31 mouse cellular contexts compared by ENCODE assay signal in genomic region chr1:53187536-53187935, GRCm38 (mm10). TPM values are rescaled to one million over a fixed set of nuclear protein-coding genes. Genes with fewer than 3 reads are reported as not detected.
"Had no signal": no experiment of that assay in that cellular context is flagged by ENCODE, and none has a peak within 500 bp of the region (broad histone marks: within the 10 kb centered on the region; RNA-seq: fewer than 3 reads in every experiment).

Gene 1700019A02Rik, minus strand, starts transcription at chr1:53187636.

- DNase-seq: kidney, adult 11 months; kidney, adult 8-10 months; kidney, postnatal 10 days; kidney, postnatal 36 days; layer of hippocampus, postnatal 36 days; left cerebral cortex, postnatal 4 days; liver, postnatal 0 days; lung, embryonic 14.5 days; retina, postnatal 1 day; thymus, adult 18-20 months; thymus, postnatal 36 days had no signal

- ATAC-seq: liver, postnatal 0 days; lung, postnatal 0 days; midbrain, embryonic 15.5 days had no signal

- H3K4me1 ChIP-seq: kidney, embryonic 15.5 days; limb, embryonic 12.5 days; limb, embryonic 15.5 days; midbrain, embryonic 15.5 days; neural tube, embryonic 13.5 days had no signal

- H3K27me3 ChIP-seq: kidney, embryonic 15.5 days; limb, embryonic 12.5 days; limb, embryonic 15.5 days; midbrain, embryonic 15.5 days; neural tube, embryonic 13.5 days had no signal

- H3K4me3 ChIP-seq: kidney, embryonic 15.5 days; limb, embryonic 12.5 days; limb, embryonic 15.5 days; midbrain, embryonic 15.5 days; myocyte; neural tube, embryonic 13.5 days had no signal

- H3K9me3 ChIP-seq: kidney, embryonic 15.5 days; limb, embryonic 12.5 days; limb, embryonic 15.5 days; midbrain, embryonic 15.5 days; neural tube, embryonic 13.5 days had no signal

- H3K9ac ChIP-seq: kidney, embryonic 15.5 days; limb, embryonic 12.5 days; limb, embryonic 15.5 days; liver, embryonic 14.5 days; liver, postnatal 0 days; lung, embryonic 14.5 days; midbrain, embryonic 15.5 days; neural tube, embryonic 13.5 days had no signal

- H3K27ac ChIP-seq: kidney, embryonic 15.5 days; limb, embryonic 12.5 days; limb, embryonic 15.5 days; liver, embryonic 14.5 days; macrophage; midbrain, embryonic 15.5 days; neural tube, embryonic 13.5 days had no signal

- H3K4me2 ChIP-seq: kidney, embryonic 15.5 days; limb, embryonic 12.5 days; limb, embryonic 15.5 days; liver, embryonic 11.5 days; lung, embryonic 14.5 days; midbrain, embryonic 15.5 days; neural tube, embryonic 13.5 days had no signal

- H3K36me3 ChIP-seq: kidney, embryonic 15.5 days; limb, embryonic 15.5 days; midbrain, embryonic 15.5 days; neural tube, embryonic 13.5 days had no signal

RNA-seq across cellular contexts. Expression of gene 1700019A02Rik, which starts in this region (rescaled TPM):
- total RNA-seq: layer of hippocampus, postnatal 10 days; layer of hippocampus, postnatal 36 days; left cerebral cortex, adult 8-10 months; left cerebral cortex, postnatal 14 days; left cerebral cortex, postnatal 4 days; megakaryocyte, adult 5-6 weeks; monocyte, adult 5-6 weeks; neutrophil, adult 5-6 weeks had no signal
- polyA plus RNA-seq: kidney, embryonic 15.5 days; limb, embryonic 12.5 days; limb, embryonic 15.5 days; liver, embryonic 11.5 days; liver, embryonic 14.5 days; liver, postnatal 0 days; lung, embryonic 14.5 days; lung, postnatal 0 days; macrophage; midbrain, embryonic 15.5 days; myocyte; neural tube, embryonic 13.5 days; small intestine, adult 2 months; spleen, adult 2 months; stomach, embryonic 16.5 days; urinary bladder, adult 2 months had no signal
